Mouse (Mus musculus) heart, postnatal 0 days (tissue): ENCODE data around the gene Rad9b. TPM values are rescaled to one million over a fixed set of nuclear protein-coding genes. Genes with fewer than 3 reads are reported as not detected.

ENCODE experiments used
- ATAC-seq: fragments of 200-750 bp; cut with Nextera tagmentation; 2 replicates; pipeline ENCODE4 v1.8.0; 2017; ENCODE audit warnings: low read depth, moderate number of reproducible peaks, moderate library complexity; ENCODE audit not compliant: insufficient read depth
- DNase-seq: peaks from one replicate; pipeline ENCODE4 v3.0.0-alpha.2; 2016; ENCODE audit warnings: low spot score
- H3K27ac ChIP-seq: fragments of 300-500 bp; sonication (generic); 2 replicates; pipeline ENCODE4 v1.5.1; 2014; ENCODE audit warnings: low read depth, mild to moderate bottlenecking
- H3K27me3 ChIP-seq: fragments of 300-500 bp; sonication (generic); 2 replicates; pipeline ENCODE4 v1.6.1; 2014; ENCODE audit warnings: low read length, mixed read lengths; ENCODE audit not compliant: control insufficient read depth, insufficient read depth
- H3K36me3 ChIP-seq: fragments of 300-500 bp; sonication (generic); replicated peaks from 2 replicates; pipeline ENCODE4 v1.6.1; 2014; ENCODE audit warnings: low read length, mixed read lengths; ENCODE audit not compliant: control insufficient read depth, insufficient read depth
- H3K4me1 ChIP-seq: fragments of 300-500 bp; sonication (generic); 2 replicates; pipeline ENCODE4 v1.6.1; 2014; ENCODE audit warnings: antibody characterized with exemption; ENCODE audit not compliant: control insufficient read depth, insufficient read depth
- H3K4me2 ChIP-seq: fragments of 300-500 bp; sonication (generic); 2 replicates; pipeline ENCODE4 v1.6.1; 2014; ENCODE audit warnings: low read depth, mild to moderate bottlenecking, low read length, moderate library complexity
- H3K4me3 ChIP-seq: fragments of 300-500 bp; sonication (generic); 2 replicates; pipeline ENCODE4 v1.5.1; 2014; ENCODE audit warnings: low read depth, low read length
- H3K9ac ChIP-seq: fragments of 300-500 bp; sonication (generic); replicated peaks from 2 replicates; pipeline ENCODE4 v1.6.1; 2014; ENCODE audit warnings: low read depth, low read length, mixed read lengths
- H3K9me3 ChIP-seq: fragments of 300-500 bp; sonication (generic); replicated peaks from 2 replicates; pipeline ENCODE4 v1.6.1; 2016; ENCODE audit warnings: low read length; ENCODE audit not compliant: control insufficient read depth
- CTCF ChIP-seq: IDR thresholded peaks from 2 replicates; pipeline ENCODE4 v1.5.1; 2016; ENCODE audit warnings: antibody characterized with exemption, control low read depth, low read depth
- EP300 ChIP-seq: IDR thresholded peaks from 2 replicates; pipeline ENCODE4 v1.6.1; 2016; ENCODE audit warnings: antibody characterized with exemption, low read depth
- WGBS: fragments of 180-500 bp; shearing (Covaris S2); extraction: QIAGEN DNeasy Blood & Tissue Kit; methylation state at CpG from one replicate; pipeline ENCODE4 v1.1.7; 2014; 5-methylcytosine and 5-hydroxymethylcytosine counted together
- polyA plus RNA-seq: library from polyadenylated mRNA; unstranded; fragments of >200 nt; fragmentation: Nextera tagmentation; extraction: Ambion mirVana; gene quantifications from 2 replicates; pipeline ENCODE4 v1.2.1, GENCODE M21; 2015
- total RNA-seq: library from RNA; depleted of rRNA; stranded (reverse); fragments of >200 nt; gene quantifications from 2 replicates; pipeline ENCODE4 v1.2.3, GENCODE M21; 2014; ENCODE audit warnings: low replicate concordance

Gene Rad9b
- total and polyA plus RNA-seq, 2 experiments from 2014 or later = 8.2 to 13.9 TPM

DNA sequence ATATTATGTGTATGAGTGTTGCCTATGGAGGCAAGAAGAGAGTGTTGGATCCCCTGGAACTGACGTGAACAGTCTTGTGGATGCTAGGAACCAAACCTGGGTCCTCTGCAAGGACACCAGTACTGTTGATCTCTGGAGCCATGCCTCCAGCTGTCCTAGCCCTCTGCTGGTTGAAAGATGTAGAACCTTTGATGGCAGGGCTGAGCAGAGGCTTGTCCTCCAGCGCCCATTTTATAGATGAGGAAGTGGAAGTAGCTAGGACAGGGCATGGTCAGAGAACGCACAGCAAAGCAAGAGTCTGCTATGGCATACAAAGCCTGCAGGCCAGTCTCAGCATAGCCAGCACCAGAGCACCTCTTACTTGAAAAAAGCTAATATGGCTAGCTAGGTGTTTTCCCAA lies 35.9 kb downstream of the Rad9b start:
- H3K36me3 ChIP-seq = peaks cover 42% of the 10 kb centered on the region
- DNase-seq (no peak), ATAC-seq (no peak)
- H3K4me3 ChIP-seq = no peak overlapping the region
- TF ChIP-seq CTCF (peak; percentile 51), EP300 (no peak)
- no peak overlapping the region for H3K9ac ChIP-seq
- no peak overlapping the region for H3K4me2 ChIP-seq
- H3K27ac ChIP-seq = peak overlapping the region; percentile 99
- 63% methylated on average over 3 of the region's 3 CpGs for WGBS
- H3K9me3 ChIP-seq = no peaks in the 10 kb centered on the region
- H3K27me3 ChIP-seq = no peaks in the 10 kb centered on the region
- peaks cover 40% of the 10 kb centered on the region for H3K4me1 ChIP-seq

DNA sequence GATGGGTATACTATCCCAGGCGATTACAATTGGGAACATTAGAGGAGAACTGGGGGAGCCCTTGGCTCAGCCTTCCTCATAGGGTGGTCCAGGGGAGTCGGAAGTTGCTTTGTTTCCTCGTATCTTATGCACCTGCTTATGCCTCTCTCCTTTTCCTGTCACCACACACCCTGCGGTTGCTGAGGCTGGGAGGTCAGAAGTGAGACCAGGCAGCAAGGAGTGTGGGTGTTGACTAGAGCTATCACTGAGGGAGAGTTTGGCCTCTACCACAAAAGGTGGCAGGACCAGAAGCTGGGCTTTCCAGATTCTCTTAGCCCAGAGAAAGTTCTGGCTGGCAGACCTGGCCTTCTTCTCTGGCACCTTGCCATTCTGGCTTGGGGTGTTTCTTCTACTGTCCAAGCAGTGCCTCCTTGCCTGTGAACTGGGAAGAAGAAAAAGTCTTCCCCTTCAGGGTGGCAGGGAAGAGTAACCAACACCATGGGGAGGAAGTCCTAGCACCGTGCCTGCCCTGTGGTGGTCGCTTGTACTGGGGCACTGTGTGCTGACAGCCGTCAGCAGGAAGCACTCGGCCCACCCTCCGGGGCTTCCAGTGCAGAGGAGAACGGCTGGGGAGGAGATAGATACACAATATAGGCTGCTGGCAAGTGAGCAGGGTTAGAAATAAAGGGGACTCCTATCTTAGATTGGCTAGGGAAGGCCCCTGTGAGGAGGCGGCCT lies 36.5 kb downstream of the Rad9b start:
- Histone ChIP-seq H3K4me3 (no peak overlapping the region), H3K9ac (0 out of 2 replicates have a peak overlapping the region, but pooled peaks have one; percentile 7), H3K27ac (peak overlapping the region; percentile 99), H3K4me1 (peaks cover 40% of the 10 kb centered on the region), H3K27me3 (no peaks in the 10 kb centered on the region), H3K4me2 (peak overlapping the region; percentile 3; the same call in 1 of the 2 replicates), H3K9me3 (no peaks in the 10 kb centered on the region), H3K36me3 (peaks cover 41% of the 10 kb centered on the region)
- WGBS = 44% methylated on average over 11 of the region's 11 CpGs
- ATAC-seq = no peak
- TF ChIP-seq CTCF (no peak), EP300 (no peak)
- no peak for DNase-seq

DNA sequence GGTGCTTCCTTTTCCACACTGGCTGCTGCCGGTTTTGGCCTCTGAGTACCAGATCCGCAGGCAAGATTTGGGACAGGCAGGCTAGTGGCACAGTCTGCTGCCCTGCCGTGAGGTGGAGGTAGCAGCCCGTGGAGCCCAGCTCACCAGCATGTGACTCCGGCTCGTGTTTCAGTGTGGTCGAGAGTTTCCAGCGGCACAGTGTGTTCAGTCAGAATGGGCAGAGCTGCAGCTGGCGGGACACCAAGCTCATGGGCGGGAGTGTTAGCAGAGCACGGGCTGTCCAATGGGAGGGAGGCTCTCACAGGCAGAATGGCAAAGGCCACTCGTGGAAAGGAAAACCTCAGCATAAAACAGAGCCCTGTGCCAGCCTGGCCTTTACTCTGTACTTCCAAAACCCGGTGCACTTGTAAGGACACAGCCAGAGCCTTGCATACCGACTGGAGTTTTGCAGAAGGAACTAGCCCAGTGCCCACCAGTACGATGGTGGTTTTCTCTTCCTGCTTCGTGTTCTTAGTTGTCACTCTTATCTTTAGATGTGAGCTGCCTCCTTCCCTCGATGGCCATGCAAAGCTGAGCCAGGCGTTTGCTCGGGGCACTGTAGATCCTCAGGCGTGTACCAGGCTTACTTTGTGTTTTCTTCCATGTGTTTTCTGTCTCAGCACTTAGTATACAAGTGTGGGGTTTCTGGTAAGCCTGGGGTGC lies 38.9 kb downstream of the Rad9b start:
- WGBS = 30% methylated on average over 20 of the region's 20 CpGs
- H3K4me2 ChIP-seq = no peak overlapping the region; the same call in 1 of the 2 replicates
- H3K4me1 ChIP-seq = peaks cover 34% of the 10 kb centered on the region
- peak; percentile 40 for TF ChIP-seq CTCF
- peak; percentile 72; the same call in 1 of the 2 replicates for TF ChIP-seq EP300
- peak overlapping the region; percentile 90 for H3K27ac ChIP-seq
- no peaks in the 10 kb centered on the region for H3K9me3 ChIP-seq
- peak; percentile 85 for DNase-seq
- H3K4me3 ChIP-seq = no peak overlapping the region
- ATAC-seq = peak; percentile 89
- no peaks in the 10 kb centered on the region for H3K27me3 ChIP-seq
- H3K36me3 ChIP-seq = peaks cover 31% of the 10 kb centered on the region; the same call in 1 of the 2 replicates
- H3K9ac ChIP-seq = 0 out of 2 replicates have a peak overlapping the region, but pooled peaks have one; percentile 19

DNA sequence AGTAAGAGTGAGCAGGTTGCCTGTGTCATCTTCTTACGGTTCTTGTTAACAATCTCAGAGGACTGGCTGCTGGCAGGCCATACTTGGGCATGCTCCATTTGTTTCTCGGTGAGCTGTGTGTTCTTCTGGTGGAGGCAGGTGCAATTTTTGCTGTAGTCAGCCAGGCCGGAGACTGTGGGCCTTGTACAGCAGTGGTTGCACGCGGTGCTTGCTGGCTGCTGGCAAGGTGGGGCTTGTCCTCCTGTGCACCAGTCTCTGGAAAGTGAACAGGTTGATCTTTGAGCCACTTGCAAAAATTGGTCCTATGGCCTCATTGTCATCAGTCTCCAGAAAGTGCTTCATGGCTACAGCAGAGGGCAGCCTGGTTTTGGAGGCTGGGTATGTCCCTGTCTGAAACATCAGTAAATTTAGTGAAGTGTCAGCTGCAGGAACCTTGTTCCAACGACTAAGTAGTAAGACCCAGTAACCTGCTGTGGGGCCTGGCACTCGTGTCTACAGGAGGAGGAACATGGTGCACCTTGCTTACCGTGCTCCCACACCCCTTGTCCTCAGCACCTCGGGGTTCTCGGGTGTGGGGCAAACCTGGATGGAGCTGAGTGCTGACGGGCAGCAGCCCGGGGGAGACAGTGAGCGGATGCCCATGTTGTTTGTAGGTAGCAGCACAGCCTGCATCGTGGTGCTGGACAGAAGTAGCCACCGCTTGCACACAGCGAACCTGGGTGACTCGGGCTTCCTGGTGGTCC lies 40.9 kb downstream of the Rad9b start:
- Histone ChIP-seq H3K9ac (no peak overlapping the region), H3K27me3 (no peaks in the 10 kb centered on the region), H3K4me1 (peaks cover 23% of the 10 kb centered on the region), H3K27ac (no peak overlapping the region; the same call in 1 of the 2 replicates), H3K9me3 (no peaks in the 10 kb centered on the region), H3K4me2 (no peak overlapping the region), H3K4me3 (no peak overlapping the region), H3K36me3 (peaks cover 39% of the 10 kb centered on the region)
- TF ChIP-seq CTCF (no peak), EP300 (no peak)
- 86% methylated on average over 17 of the region's 17 CpGs for WGBS
- no peak for DNase-seq
- no peak for ATAC-seq

DNA sequence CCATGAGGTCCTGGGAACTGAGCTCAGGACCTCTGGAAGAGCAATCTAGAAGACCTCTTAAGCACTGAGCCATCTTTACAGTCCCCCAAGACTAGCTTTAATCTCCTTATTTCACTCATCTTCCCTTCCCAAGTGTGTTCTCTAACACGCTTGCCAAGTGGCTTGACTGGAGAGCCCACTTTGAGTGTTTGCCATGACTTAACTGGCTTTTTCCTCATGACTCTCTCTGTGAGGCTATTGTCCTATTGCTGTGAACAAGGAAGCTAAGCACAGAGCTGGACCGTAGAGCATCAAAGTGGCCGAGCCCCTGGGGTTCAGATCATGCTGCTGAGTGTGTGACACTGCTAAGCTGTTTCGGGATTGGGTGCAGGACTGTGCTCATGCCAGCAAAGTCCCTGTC lies 41.7 kb downstream of the Rad9b start:
- no peak overlapping the region; the same call in 1 of the 2 replicates for H3K27ac ChIP-seq
- H3K4me3 ChIP-seq = no peak overlapping the region
- no peaks in the 10 kb centered on the region for H3K27me3 ChIP-seq
- H3K9me3 ChIP-seq = no peaks in the 10 kb centered on the region
- DNase-seq (no peak), ATAC-seq (no peak)
- peaks cover 36% of the 10 kb centered on the region for H3K36me3 ChIP-seq
- no peak overlapping the region for H3K4me2 ChIP-seq
- TF ChIP-seq CTCF (no peak), EP300 (no peak)
- 82% methylated on average over 4 of the region's 4 CpGs for WGBS
- peaks cover 18% of the 10 kb centered on the region for H3K4me1 ChIP-seq
- H3K9ac ChIP-seq = no peak overlapping the region
